Mouse (Mus musculus): ENCODE measurements around the gene Astn1.

GRCm38 (mm10) chr1:158599435-158599834, 237.4 kb downstream of the Astn1 start:
- TF ChIP-seq CTCF (IDR thresholded peaks at IDR 0.05; ENCODE audit: low read depth): no peak
- TF ChIP-seq EP300 (IDR thresholded peaks at IDR 0.05; ENCODE audit: low read depth): no peak
